Mouse (Mus musculus) NIH3T3 (cell line): ENCODE measurements at regions not wholly inside any gene's neighbourhood (a gene's known extent, or its start where the extent isn't known, plus 50 kb on each side); places are given as distances from the start of the nearest gene placed in this dataset.

Source experiments
- DNase-seq: peaks from one replicate; pipeline ENCODE4 v3.0.0-alpha.2; 2012; ENCODE audit warnings: low read depth

DNA sequence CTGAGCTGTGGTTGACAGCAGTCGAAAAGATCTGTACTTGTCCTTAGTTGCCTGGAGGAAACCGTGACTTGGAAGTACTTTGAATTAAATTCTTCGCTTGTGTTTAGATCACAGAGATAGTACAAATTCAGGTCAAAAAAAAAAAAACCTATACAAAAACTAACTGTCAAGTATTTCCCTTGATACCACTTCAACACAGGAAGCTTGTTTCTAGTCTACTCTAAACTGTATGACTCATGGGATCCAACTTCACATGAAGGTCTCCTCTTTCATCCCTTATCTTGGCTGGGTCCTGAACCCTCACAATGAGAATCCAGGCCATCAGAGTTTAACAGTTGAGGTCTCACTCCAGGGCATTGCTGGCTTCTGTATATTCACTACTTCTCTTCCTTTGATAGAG is 54.8 kb downstream of the Tmem30b start:
- no peak for DNase-seq

DNA sequence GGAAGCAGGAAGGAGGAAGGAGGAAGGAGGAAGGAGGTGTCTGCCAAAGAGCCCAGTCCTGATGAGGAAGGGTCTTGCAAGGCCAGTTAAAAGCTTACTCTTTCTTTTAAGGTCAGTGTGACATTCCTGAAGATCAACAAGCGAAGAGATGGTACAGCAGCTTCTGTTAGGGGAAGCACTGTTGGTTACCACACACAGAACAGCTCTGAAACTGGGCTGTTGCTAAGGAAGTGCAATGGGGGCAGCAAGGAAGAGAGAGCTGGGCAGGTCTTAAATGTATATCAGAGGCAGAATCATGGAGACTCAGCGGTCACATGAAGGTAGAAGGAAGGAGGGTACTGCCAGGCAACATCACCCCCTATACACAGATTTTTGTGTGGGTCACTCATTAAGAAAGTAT is 63.3 kb downstream of the Tmem30b start:
- DNase-seq: no peak

DNA sequence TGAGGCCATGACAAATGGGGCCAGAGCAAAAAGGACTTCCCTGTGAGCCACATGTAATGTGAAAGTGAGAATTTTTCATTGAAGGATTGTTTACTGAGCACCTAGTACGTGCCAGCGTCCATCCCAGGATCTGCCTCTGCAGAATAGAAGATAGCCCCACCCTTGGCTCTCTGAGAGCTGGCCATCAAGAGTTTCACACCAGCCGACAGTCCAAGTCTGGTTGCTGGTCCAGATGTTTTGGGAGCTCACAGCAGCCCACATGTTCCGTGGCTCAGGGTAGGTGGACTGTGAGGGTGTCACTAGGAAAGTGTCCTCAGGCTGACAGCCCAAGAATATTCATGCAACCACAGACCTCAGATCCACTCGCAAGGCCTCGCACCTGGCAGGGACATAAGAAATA is 63.9 kb downstream of the Tmem30b start:
- no peak for DNase-seq

DNA sequence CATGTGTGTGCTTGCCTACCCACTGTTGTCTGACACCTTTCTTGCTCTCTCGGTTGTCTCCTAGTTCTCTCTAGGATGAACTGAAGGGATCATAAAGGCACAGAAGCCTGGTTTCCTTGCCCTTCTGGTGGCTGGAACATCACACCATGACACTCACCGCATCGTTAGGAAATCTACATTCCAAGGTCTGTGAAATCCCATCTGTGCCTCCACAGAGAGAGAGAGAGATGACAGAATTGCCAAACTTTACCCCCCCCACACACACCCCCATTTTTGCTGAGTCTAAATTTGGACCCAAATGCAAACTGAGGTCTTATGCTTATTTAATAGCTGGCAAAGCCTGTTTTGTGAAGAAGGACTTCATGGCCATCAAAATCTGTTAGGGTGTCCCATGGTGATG is 64.5 kb downstream of the Tmem30b start:
- no peak for DNase-seq

DNA sequence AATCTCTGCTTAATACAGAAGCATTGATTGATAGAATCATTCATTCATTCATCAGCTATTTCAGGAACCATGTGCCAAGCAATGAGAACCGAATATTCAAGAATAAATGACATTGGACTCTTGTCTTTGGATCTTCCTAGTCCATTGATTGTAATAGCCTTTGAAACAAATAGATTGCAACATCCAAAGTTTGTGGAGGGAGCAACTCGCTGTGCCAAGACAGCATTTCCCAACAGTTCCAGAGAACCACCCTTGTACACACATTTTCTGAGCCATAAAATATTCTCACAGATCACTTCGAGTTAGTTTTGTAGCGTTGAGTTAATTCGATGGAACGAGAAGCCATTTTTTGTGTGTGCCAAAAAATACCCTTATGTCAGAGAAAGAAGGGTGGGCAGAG is 65.0 kb downstream of the Tmem30b start:
- DNase-seq: peak; percentile 77

DNA sequence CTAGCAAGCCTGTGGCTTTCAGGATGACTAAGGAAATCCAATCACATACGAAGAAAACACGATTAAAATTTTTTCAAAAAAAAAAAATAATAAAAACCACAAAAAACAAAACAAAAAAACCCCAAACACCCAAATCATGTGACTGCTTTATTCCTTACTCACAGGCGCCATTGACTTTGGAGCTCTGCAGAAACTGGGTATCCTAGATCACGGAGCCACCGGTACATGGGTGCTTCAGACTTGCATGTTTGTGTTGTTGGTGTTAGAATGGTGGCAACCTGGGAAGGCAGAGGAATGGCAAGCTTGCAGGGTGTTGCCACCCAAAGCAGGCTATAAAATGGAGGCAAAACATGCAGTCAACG is 65.6 kb downstream of the Tmem30b start:
- DNase-seq: no peak

DNA sequence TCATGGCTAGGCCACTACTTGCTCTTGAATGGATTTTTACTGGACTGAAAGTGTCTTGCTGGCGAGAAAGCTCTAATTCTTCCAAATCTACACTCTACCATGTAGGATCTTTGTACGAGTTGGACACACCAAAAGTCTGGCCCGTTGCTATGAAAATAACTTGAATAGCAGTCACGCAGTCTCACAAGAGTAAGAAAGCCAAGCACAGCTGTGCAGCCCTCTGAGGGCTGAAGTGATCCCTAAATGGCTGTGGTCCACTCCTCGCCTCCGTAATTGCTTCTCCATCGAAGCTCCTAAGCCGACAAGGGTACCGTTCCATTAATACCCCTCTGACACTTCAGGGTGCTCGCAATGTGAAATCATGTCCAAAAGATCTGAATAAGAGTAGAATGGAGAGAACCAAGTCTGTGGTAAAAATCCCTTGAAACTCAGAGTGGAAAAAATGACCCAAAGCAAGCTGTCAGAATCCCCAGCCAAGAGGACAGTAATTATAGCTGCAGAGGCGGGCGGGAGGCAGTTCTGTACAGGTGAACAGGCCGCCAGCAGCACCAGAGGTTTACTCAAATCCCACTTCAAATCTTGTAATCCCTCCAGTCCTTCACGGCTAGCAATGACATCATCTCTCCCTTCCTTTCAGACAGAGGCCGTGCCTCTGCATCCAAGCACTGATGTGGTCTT is 66.1 kb downstream of the Tmem30b start:
- no peak for DNase-seq

DNA sequence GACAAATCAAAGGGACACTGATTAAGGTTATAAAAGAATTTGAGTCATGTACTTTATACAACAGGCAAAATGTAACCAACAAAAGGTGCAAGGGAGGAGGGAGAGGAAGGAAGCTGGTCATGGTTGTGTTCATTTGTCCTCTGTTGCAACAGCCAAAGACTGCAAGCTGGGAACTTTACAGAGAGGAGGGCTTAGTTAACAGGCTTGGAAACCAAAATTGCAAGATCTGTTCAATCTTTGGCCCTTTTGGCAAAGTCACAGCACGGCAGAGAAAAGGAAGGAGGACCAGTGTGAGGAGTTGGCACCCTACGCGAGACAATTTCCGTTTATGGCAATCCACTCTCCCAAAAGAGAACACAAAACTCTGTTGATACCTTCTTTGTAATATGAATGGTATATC is 67.6 kb downstream of the Tmem30b start:
- DNase-seq: no peak

DNA sequence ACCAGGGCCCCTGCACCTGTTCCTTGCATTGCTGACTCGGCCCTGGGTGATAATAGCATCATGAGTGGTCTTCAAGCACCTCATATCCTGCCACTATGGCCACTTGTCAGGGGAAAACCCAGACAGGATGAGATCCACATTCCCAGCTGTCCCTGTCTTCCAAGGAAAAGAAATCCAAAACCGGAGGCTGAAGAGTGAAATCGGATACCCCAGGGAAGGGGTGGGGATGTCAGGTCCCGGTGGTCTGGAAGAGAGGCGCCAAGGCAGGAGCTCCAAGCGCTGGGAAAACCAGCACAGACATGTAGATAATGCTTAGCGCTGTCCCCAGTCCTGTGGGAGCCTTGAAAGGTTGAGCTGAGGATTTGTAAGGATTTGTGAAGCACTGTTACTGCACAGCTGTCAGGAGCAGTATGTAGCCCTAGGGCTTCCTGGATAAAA is 69.8 kb downstream of the Tmem30b start:
- no peak for DNase-seq

DNA sequence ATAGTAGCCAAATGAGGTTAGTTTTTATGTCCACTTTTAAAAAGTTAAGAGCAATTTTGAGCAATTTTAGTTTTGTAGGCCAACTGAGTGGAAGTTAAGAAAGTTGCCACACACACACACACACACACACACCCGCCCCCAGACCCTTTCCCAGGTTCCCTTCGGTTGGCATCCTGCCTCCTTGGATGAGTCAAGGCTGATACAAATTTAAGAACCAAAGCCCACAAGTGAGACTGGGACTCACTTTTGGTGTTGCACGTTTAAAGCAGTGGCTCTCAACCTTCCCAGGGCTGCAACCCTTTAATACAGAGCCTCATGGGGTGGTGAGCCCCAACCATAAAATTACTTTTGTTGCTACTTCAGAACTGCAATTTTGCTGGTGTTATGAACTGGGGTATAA is 70.4 kb downstream of the Tmem30b start:
- DNase-seq: peak; percentile 64

DNA sequence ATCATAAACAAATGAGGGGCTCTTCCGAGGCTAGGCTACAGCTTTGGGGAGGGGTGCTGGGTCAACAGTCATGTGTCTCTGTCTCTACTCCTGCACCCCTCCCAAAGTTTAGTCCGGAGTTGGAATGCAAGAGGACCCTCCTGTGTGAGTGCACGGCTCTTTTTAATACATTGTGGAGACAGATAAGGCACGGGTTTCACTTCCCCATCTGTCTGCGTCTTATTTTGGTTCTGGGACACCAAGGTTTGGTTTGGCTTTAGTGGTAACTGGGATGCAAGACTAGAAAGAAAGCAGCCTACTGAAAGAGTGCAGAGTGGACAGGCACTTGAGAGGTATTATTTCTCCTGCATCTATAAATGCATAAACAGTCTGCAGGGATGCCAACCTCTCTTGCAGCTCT is 71.2 kb downstream of the Tmem30b start:
- DNase-seq: no peak

DNA sequence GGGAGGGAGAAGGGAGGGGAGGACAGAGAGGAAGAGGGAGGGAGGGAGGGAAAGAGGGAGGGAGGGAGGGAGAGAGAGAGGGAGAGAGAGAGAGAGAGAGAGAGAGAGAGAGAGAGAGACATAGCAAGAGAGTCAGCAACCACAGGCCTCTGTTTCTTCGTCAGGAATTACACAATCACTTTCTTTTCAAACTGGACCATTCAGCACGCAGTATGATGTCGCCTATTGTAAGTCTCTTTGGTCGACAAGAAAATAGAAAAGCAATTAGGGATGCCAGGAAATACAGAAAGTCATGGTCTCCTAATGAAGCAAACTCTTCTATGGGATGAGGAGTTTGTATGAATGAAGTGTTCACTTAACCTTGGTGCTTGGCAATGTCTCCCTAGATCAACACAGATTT is 73.1 kb downstream of the Tmem30b start:
- DNase-seq: no peak

DNA sequence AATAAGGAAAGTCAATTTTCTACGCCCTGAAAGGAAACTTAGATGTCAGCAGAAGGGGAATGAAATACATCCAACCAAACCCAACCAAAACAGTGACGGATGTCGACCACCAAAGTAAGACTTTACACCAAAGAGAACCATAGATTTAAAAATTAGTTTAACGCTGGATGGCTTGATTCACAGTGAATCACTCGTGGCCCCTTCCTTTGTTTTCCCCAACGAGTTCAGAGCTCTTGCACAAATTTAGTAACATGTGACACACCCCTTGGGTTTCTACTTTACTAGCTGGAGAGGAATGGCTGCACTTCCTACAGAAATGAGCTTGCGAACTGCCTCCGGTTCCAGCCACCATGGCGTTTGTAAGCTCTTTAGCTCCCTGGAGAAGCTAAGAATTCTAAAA is 74.2 kb downstream of the Tmem30b start:
- DNase-seq: peak; percentile 57

DNA sequence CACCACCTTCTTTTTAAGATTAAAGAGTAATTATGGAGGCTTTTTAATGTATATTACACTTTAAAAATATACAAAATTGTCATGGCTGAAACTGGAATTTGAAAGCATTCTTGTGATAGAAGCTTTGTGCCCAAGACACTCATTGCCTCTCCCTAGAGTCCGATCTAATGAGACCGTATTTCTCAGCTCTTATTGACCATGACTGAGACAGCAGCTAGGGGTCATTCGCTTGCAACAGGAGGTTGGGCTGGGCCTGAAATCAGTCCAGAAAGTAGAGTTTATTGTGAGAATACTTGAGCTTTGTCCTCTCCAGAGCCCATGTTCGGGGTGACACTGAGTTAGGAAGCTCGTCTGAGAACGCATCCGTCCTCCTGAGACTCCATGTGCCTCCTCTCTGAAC is 79.7 kb downstream of the Tmem30b start:
- DNase-seq: no peak

DNA sequence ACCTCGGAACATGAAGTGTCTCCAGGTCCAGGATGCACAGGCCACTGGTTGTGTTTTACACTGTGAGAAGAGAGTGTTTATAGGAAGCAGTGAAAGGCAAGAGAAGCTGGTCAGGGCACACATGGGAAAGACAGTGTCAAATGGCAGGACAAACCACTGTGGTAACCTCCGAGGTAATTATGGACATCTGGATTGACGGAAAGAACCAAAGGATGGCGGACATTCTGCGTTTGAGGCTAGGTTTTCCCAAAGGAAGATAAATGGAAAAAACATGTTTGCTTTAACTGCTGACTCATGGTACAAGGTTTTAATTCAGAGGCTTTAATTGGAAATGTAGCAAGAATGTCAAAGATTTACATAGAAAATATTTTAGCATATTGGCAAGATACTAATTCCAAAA is 80.2 kb downstream of the Tmem30b start:
- DNase-seq: peak; percentile 62

DNA sequence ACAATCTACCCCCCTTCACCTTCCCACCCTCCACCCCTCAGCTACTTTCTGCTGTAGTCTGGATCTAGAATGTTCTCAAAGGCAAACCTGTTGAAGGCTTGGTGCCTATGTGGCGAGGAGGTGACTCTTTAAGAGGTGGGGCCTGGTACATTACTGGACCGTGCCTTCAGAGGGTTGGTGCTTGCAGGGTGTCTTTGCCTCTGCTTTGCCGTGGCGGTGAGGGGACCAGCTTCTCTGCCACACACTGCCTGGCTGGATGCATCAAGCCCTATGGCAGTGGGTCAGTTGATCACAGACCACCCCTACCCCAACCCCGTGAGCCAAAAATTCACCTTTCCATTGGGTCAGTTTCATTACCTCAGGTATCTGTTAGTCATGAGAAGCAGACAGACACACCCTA is 81.9 kb downstream of the Tmem30b start:
- DNase-seq: no peak

DNA sequence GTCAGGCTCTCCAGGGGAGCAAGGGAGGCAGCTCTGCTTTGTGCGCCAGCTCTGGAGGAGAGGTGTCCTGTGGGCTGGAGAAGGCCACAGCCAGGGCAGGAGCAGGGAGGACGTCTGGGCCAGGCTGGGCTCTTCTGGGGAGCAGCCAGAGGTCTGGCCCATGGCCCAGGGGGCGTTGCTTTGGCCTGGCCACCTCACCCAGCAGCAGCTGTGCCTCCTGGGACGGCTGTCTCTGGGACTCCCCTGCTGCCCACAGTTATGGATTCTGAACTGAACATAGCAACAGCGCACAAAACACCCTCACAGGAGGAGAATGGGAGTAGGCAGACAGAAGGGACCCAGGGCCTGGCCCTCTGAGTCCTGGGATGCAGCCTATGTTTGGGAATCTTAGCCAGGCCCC is 84.1 kb downstream of the Tmem30b start:
- DNase-seq: no peak

DNA sequence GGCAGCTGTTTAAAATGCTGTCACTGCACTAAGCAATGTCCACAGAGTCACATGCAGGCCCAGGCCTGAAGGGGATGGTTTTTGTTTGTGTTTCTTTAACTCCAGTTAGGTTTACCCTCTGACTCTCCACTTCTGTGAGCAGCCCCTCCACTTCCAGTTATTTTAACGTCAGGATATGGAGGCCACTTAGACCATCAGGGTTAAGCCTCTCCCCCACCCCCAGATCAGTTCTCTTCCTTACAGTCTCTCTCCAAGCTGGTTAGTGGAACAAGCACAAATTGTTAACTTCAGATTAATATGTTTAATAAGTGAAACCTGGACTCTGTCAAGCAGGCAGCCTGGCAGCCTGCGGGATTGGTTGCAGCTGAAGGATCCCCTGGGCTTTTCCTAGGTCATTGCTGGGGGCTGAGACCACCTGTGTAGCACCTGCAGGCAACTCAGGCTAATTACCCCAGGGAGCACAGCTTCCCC is 85.9 kb downstream of the Tmem30b start:
- DNase-seq: no peak

DNA sequence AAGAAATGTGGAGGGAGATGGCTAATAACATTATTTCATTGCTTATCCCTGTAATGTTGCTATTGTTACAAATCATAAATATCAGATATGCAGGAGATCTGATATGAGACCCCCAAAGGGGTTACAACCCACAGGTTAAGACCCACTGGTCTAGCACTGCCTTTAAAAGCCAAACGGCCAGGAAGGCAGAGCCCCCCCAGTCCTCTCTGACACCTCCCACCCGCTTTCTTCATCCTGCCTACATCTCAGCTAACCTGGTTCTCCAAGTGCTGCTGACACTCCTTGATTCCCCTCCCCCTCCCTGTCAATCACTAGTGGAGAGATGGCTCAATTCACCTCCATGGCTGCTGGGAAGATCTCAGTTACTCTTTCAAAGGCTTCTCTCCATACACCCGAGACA is 94.9 kb downstream of the Tmem30b start:
- DNase-seq: no peak

DNA sequence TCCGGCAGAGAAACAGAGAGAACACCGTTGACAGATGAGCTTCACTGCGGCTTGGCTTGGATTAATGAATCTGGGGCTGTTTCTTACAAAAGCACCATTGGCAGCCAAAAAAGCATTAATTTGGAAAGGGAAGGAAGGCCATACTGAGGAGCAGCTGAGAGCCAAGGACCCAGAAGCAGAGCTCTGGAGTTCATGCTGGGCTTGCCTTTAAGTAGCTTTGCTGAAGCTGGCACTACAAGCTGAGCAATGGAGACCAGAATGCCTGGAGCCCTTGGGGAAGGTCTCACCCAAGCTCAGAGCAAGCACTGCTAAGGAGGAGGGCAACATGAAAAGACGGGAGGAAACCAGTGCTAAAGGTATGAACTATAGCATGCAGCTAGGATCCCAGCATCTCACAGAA is 95.7 kb downstream of the Tmem30b start:
- no peak for DNase-seq

DNA sequence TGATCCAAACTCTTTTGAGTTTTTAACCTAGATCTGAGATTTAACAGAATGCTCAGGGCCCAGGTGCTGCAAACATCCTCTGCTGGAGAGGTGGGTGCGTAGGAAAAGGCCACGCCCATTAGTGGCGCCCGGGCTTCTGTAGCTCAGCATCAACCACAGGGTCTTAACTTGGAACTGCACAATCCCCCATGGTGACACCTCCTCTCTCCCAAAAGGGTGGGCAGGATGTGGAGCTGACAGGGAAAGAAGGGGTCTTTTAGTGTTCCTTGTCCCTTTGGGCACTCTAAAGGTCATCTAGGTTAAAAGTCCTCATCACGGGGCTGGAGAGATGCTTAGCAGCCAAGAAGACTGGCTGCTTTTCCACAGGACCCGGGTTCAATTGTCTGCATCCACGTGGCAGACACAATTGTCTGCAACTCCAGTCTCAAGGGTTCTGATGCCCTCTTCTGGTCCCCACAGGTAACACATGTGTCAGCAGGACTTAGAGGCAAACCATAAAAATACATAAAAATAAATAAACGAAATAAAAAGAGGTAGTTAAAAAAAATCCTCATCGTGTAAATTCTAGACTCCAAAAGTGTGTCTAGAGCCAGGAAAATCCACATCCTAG is 96.2 kb downstream of the Tmem30b start:
- DNase-seq: peak; percentile 70

DNA sequence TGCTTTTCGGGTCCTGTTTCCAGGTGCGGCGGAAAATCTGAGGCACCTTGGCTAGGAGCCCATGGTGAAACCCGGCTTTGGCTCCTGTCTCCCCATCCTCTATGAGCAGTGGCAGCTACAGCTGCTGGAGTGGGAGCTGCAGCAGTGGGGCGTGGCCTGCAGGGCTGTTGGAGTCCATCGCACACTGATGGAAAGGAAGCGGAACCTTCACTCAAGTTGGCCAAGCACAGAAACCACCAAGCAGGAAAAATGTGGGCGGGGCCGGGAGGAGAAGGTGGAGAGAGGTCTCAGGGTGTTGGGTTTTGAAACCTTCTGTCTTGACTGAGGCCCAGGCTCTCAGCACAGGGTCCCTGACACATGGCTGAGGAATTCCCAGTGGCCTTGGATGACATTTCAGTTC is 97.1 kb downstream of the Tmem30b start:
- peak; percentile 64 for DNase-seq

DNA sequence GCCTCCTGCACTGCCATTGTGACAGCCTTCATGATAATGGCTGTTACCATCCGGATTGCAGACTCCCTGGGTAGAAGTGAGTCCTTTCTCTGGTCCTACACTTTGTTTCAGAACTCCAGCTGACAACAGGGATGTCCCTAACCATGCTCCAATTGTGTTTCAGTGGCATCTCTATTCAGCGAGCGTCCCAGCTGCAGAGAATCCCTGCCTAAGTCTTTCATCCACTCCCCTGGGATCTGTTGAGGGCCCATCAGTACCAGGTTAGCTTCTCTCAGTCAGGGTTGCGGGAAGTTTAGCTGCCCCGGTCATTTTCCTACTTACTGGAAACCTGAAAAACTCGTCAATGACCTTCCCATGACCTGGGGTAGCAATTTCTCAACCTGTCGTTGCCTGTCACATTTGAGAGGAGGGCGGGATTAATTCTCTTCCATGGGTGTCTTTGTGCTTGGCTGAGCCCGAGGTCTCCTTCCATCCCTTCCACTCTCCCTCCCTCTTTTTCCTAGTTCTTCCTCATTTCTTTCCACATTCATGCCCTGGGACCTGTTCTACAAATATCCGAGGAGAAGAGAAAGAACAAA is 97.7 kb downstream of the Tmem30b start:
- DNase-seq: no peak

DNA sequence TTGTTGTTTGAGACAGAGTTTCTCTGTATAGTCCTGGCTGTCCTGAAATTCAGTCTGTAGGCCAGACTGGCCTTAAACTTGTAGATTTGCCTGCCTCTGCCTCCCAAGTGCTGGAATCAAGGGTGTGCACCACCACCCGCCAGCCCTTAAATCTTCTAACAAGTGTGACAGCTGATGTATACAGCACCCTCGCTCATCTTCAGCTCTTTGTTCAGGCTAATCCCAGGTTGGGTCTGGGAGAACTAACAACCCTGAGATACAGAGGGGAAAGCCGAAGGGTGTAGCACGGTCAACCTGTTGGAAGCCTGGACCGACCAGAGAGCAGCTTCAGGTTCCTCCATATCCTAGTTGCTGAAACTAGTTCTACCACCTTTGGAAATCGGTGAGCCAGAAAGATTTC is 99.0 kb downstream of the Tmem30b start:
- DNase-seq: no peak
